Mouse (Mus musculus) liver, postnatal 0 days (tissue): ENCODE measurements around the gene Shroom1.
"Not testable (repeated sequence)": the region's sequence is repeated elsewhere in the genome, so short reads cannot be mapped to it uniquely, and the experiment has no call there.

Source experiments
- CTCF ChIP-seq: sonication (generic); IDR thresholded peaks from 2 replicates; pipeline ENCODE4 v1.5.1; 2016; ENCODE audit warnings: antibody characterized with exemption, low read depth
- EP300 ChIP-seq: IDR thresholded peaks from 2 replicates; pipeline ENCODE4 v1.6.1; 2016; ENCODE audit warnings: antibody characterized with exemption, low read depth, mild to moderate bottlenecking

- TF ChIP-seq CTCF, EP300: not testable (repeated sequence)
Measured at GRCm38 (mm10) chr11:53426914-53427313, 30.1 kb upstream of the Shroom1 start.
